In genomic region chr17:35803858-35804399, GRCm38 (mm10) we compare ENCODE assay signal across 23 mouse cellular contexts. TPM values are rescaled to one million over a fixed set of nuclear protein-coding genes. Genes with fewer than 3 reads are reported as not detected.
A peak's percentile ranks its signal among the peaks of the same experiment; 100 is the strongest.
DNase-seq lines count a peak whose midpoint lies in the region; ATAC-seq and TF ChIP-seq lines count a peak whose summit lies in the region.
"Had no signal": no experiment of that assay in that cellular context is flagged by ENCODE, and none has a peak within 500 bp of the region (broad histone marks: within the 10 kb centered on the region; RNA-seq: fewer than 3 reads in every experiment).

No protein-coding gene starts in this region.

- H3K9me3 ChIP-seq in heart, embryonic 11.5 days (replicated peaks; ENCODE audit: control insufficient read depth, low read length) = no peaks in the 10 kb centered on the region
- H3K9me3 ChIP-seq in heart, postnatal 0 days (replicated peaks; ENCODE audit: control insufficient read depth, low read length) = no peaks in the 10 kb centered on the region
- no peaks in the 10 kb centered on the region for H3K9me3 ChIP-seq in lung, embryonic 16.5 days (ENCODE audit: control insufficient read depth, low read length)
- H3K9me3 ChIP-seq in intestine, postnatal 0 days (ENCODE audit: control insufficient read depth) = no peaks in the 10 kb centered on the region
- H3K9me3 ChIP-seq: forebrain, embryonic 10.5 days; hindbrain, embryonic 10.5 days; kidney, embryonic 15.5 days; limb, embryonic 13.5 days; liver, embryonic 15.5 days had no signal

- intact Hi-C loops in heart, adult 2 months (cut with DNase I) = no loop called here

- peaks cover 2% of the 10 kb centered on the region for H3K36me3 ChIP-seq in heart, adult 2 months (ENCODE audit: control insufficient read depth, insufficient read depth, low read length)
- H3K36me3 ChIP-seq in heart, embryonic 11.5 days (ENCODE audit: control insufficient read depth, insufficient read depth, low read length) = no peaks in the 10 kb centered on the region
- no peaks in the 10 kb centered on the region for H3K36me3 ChIP-seq in heart, postnatal 0 days (replicated peaks; ENCODE audit: control insufficient read depth, insufficient read depth, low read length)
- no peaks in the 10 kb centered on the region for H3K36me3 ChIP-seq in lung, embryonic 16.5 days (ENCODE audit: control insufficient read depth, insufficient read depth, low read length)
- no peaks in the 10 kb centered on the region for H3K36me3 ChIP-seq in intestine, postnatal 0 days (ENCODE audit: control insufficient read depth, insufficient read depth)
- H3K36me3 ChIP-seq: forebrain, embryonic 10.5 days; hindbrain, embryonic 10.5 days; kidney, embryonic 15.5 days; limb, embryonic 13.5 days; liver, embryonic 15.5 days had no signal

- no peaks in the 10 kb centered on the region for H3K27me3 ChIP-seq in heart, adult 2 months (ENCODE audit: control insufficient read depth, insufficient read depth, low read length)
- no peaks in the 10 kb centered on the region for H3K27me3 ChIP-seq in heart, embryonic 11.5 days (ENCODE audit: control insufficient read depth, insufficient read depth, low read length)
- no peaks in the 10 kb centered on the region for H3K27me3 ChIP-seq in heart, postnatal 0 days (ENCODE audit: control insufficient read depth, insufficient read depth, low read length)
- no peaks in the 10 kb centered on the region for H3K27me3 ChIP-seq in lung, embryonic 16.5 days (ENCODE audit: control insufficient read depth, insufficient read depth, low read depth, low read length)
- H3K27me3 ChIP-seq in intestine, postnatal 0 days (replicated peaks; ENCODE audit: control insufficient read depth, insufficient read depth, low read length) = no peaks in the 10 kb centered on the region
- H3K27me3 ChIP-seq: kidney, embryonic 15.5 days; limb, embryonic 13.5 days; liver, embryonic 15.5 days; Patski had no signal

- no peak for TF ChIP-seq CTCF in heart, adult 2 months (IDR thresholded peaks at IDR 0.05)
- no peak for TF ChIP-seq CTCF in heart, postnatal 0 days (IDR thresholded peaks at IDR 0.05; ENCODE audit: low read depth)
- TF ChIP-seq CTCF in lung, adult 2 months (IDR thresholded peaks at IDR 0.05; ENCODE audit: insufficient read depth, low read length) = no peak
- no peak for TF ChIP-seq CTCF in intestine, postnatal 0 days (IDR thresholded peaks at IDR 0.05; ENCODE audit: low read depth)

- H3K79me2 ChIP-seq in heart, adult 2 months (replicated peaks; ENCODE audit: control insufficient read depth, insufficient read depth, low read length) = no peaks in the 10 kb centered on the region

- H3K4me3 ChIP-seq in heart, adult 2 months = no peak overlapping the region
- H3K4me3 ChIP-seq in heart, embryonic 11.5 days (ENCODE audit: low read depth, low read length) = no peak overlapping the region
- H3K4me3 ChIP-seq in heart, postnatal 0 days (ENCODE audit: low read depth, low read length) = no peak overlapping the region
- H3K4me3 ChIP-seq in lung, embryonic 16.5 days (ENCODE audit: low read length) = no peak overlapping the region
- H3K4me3 ChIP-seq in lung, adult 2 months (replicated peaks; ENCODE audit: extremely low read depth, low read depth, low read length) = no peak overlapping the region
- H3K4me3 ChIP-seq in intestine, postnatal 0 days (ENCODE audit: low read depth, low read length) = no peak overlapping the region
- H3K4me3 ChIP-seq: forebrain, embryonic 10.5 days; hindbrain, embryonic 10.5 days; kidney, embryonic 15.5 days; limb, embryonic 13.5 days; liver, embryonic 15.5 days had no signal

- H3K27ac ChIP-seq in heart, adult 2 months = peak overlapping the region; percentile 48
- no peak overlapping the region for H3K27ac ChIP-seq in heart, embryonic 11.5 days (ENCODE audit: low read depth, low read length)
- H3K27ac ChIP-seq in heart, postnatal 0 days (ENCODE audit: low read depth) = peak overlapping the region; percentile 76
- H3K27ac ChIP-seq in lung, embryonic 16.5 days (ENCODE audit: low read length) = peak overlapping the region; percentile 64
- no peak overlapping the region for H3K27ac ChIP-seq in intestine, postnatal 0 days (ENCODE audit: low read depth, low read length)
- H3K27ac ChIP-seq: hindbrain, embryonic 10.5 days; hindbrain, postnatal 0 days; kidney, embryonic 15.5 days; limb, embryonic 13.5 days; liver, embryonic 15.5 days had no signal

- WGBS in heart, adult 2 months = 35% methylated on average over 4 of the region's 4 CpGs
- 50% methylated on average over 4 of the region's 4 CpGs for whole genome bisulfite sequencing in heart, embryonic 11.5 days (ENCODE audit: insufficient replicate concordance)
- 29% methylated on average over 4 of the region's 4 CpGs for WGBS in heart, postnatal 0 days
- 53% methylated on average over 4 of the region's 4 CpGs for WGBS in lung, embryonic 16.5 days
- 61% methylated on average over 4 of the region's 4 CpGs for WGBS in lung, adult 2 months
- WGBS in intestine, postnatal 0 days = 21% methylated on average over 4 of the region's 4 CpGs

- no peak for TF ChIP-seq POLR2A in heart, adult 2 months (IDR thresholded peaks at IDR 0.05; ENCODE audit: insufficient read depth, low read depth, low read length)
- TF ChIP-seq POLR2A in lung, adult 2 months (IDR thresholded peaks at IDR 0.05; ENCODE audit: borderline replicate concordance, extremely low read depth, low read depth, low read length) = no peak

- H3K4me2 ChIP-seq in heart, embryonic 11.5 days = no peak overlapping the region
- H3K4me2 ChIP-seq in heart, postnatal 0 days (ENCODE audit: low read depth, low read length) = no peak overlapping the region
- H3K4me2 ChIP-seq in lung, embryonic 16.5 days (ENCODE audit: low read depth, low read length) = no peak overlapping the region
- no peak overlapping the region for H3K4me2 ChIP-seq in intestine, postnatal 0 days (replicated peaks; ENCODE audit: low read depth)
- H3K4me2 ChIP-seq: kidney, embryonic 15.5 days; limb, embryonic 13.5 days; liver, embryonic 15.5 days had no signal

- TF ChIP-seq EP300 in heart, adult 2 months (IDR thresholded peaks at IDR 0.05; ENCODE audit: insufficient read depth, low read depth, low read length) = no peak
- TF ChIP-seq EP300 in heart, postnatal 0 days (IDR thresholded peaks at IDR 0.05; ENCODE audit: low read depth) = no peak

- peaks cover 17% of the 10 kb centered on the region for H3K4me1 ChIP-seq in heart, adult 2 months (ENCODE audit: control insufficient read depth, insufficient read depth, low read length)
- H3K4me1 ChIP-seq in heart, embryonic 11.5 days (ENCODE audit: control insufficient read depth, insufficient read depth, low read length) = no peaks in the 10 kb centered on the region
- peaks cover 8% of the 10 kb centered on the region; the same call in 1 of the 2 replicates for H3K4me1 ChIP-seq in heart, postnatal 0 days (ENCODE audit: control insufficient read depth, insufficient read depth)
- peaks cover 12% of the 10 kb centered on the region for H3K4me1 ChIP-seq in lung, embryonic 16.5 days (replicated peaks; ENCODE audit: control insufficient read depth, insufficient read depth, low read length)
- peaks cover 19% of the 10 kb centered on the region for H3K4me1 ChIP-seq in lung, adult 2 months (ENCODE audit: control insufficient read depth, insufficient read depth, low read length)
- H3K4me1 ChIP-seq in intestine, postnatal 0 days (replicated peaks; ENCODE audit: control insufficient read depth, insufficient read depth, low read length) = no peaks in the 10 kb centered on the region
- H3K4me1 ChIP-seq: forebrain, embryonic 10.5 days; hindbrain, embryonic 10.5 days; limb, embryonic 13.5 days had no signal

- no peak overlapping the region for H3K9ac ChIP-seq in heart, adult 2 months (ENCODE audit: low read depth, low read length)
- no peak overlapping the region for H3K9ac ChIP-seq in heart, embryonic 11.5 days (ENCODE audit: low read depth, low read length)
- H3K9ac ChIP-seq in heart, postnatal 0 days (replicated peaks; ENCODE audit: low read depth, low read length) = no peak overlapping the region
- H3K9ac ChIP-seq in lung, embryonic 16.5 days (ENCODE audit: low read length) = no peak overlapping the region
- H3K9ac ChIP-seq in intestine, postnatal 0 days (ENCODE audit: low read depth, low read length) = no peak overlapping the region
- H3K9ac ChIP-seq: forebrain, postnatal 0 days; kidney, embryonic 15.5 days; limb, embryonic 13.5 days; liver, embryonic 15.5 days had no signal

- no peak for ATAC-seq in heart, embryonic 11.5 days (replicated peaks; ENCODE audit: insufficient number of reproducible peaks, low FRiP score, low TSS enrichment)
- ATAC-seq in heart, postnatal 0 days (ENCODE audit: insufficient read depth, low read depth) = no peak
- peak; percentile 63 for ATAC-seq in lung, embryonic 16.5 days (ENCODE audit: low read depth)
- peak; percentile 47; the same call in 1 of the 2 replicates for ATAC-seq in intestine, postnatal 0 days
- ATAC-seq: CD4-positive, CD25-positive, alpha-beta regulatory T cell, adult 4 months; forebrain, postnatal 0 days; hindbrain, postnatal 0 days; Patski had no signal

- DNase-seq in heart, adult 2 months = no peak
- no peak for DNase-seq in heart, postnatal 0 days (ENCODE audit: low spot score)
- no peak for DNase-seq in heart, adult 11 months
- DNase-seq in lung, adult 2 months = no peak
- DNase-seq in T-cell, adult 2 months (ENCODE audit: low spot score) = no peak
- DNase-seq: cerebellum, adult 2 months; forebrain, postnatal 0 days; gastrocnemius, postnatal 36 days; midbrain, embryonic 14.5 days; right cerebral cortex, postnatal 14 days; spleen, adult 18-20 months; thymus, postnatal 36 days had no signal

RNA-seq across cellular contexts. Expression of gene Ier3, which starts 17.6 kb away (rescaled TPM):
- total RNA-seq in heart, adult 2 months (2021) = 10 to 100 TPM; 15.6 to 37.0 TPM
- 30.9 and 33.1 TPM in 2 replicates for polyA plus RNA-seq in heart, adult 2 months (2012; rRNA removed)
- 13.2 and 17.0 TPM in 2 replicates for polyA plus RNA-seq in heart, embryonic 11.5 days (2014; fragmentation: Nextera tagmentation; extraction: Ambion mirVana)
- total RNA-seq in heart, postnatal 0 days (2014; rRNA removed; ENCODE audit: low replicate concordance) = 41.7 and 50.5 TPM in 2 replicates
- 70.7 and 79.4 TPM in 2 replicates for polyA plus RNA-seq in heart, postnatal 0 days (2015; fragmentation: Nextera tagmentation; extraction: Ambion mirVana)
- 21.9 and 31.7 TPM in 2 replicates for polyA plus RNA-seq in lung, embryonic 16.5 days (2015; fragmentation: Nextera tagmentation; extraction: Ambion mirVana)
- 133 TPM in 2 replicates for polyA plus RNA-seq in lung, adult 2 months (2012; rRNA removed)
- polyA plus RNA-seq in intestine, postnatal 0 days (2015; fragmentation: Nextera tagmentation; extraction: Ambion mirVana) = 34.6 and 36.9 TPM in 2 replicates

RNA-seq across cellular contexts. Expression of gene Flot1, which starts 19.1 kb away (rescaled TPM):
- 100 to 1,000 TPM; 133 to 148 TPM for total RNA-seq in heart, adult 2 months (2021)
- polyA plus RNA-seq in heart, adult 2 months (2012; rRNA removed) = 138 and 144 TPM in 2 replicates
- polyA plus RNA-seq in heart, embryonic 11.5 days (2014; fragmentation: Nextera tagmentation; extraction: Ambion mirVana) = 71.3 and 74.0 TPM in 2 replicates
- 161 and 163 TPM in 2 replicates for total RNA-seq in heart, postnatal 0 days (2014; rRNA removed; ENCODE audit: low replicate concordance)
- 122 and 132 TPM in 2 replicates for polyA plus RNA-seq in heart, postnatal 0 days (2015; fragmentation: Nextera tagmentation; extraction: Ambion mirVana)
- polyA plus RNA-seq in lung, embryonic 16.5 days (2015; fragmentation: Nextera tagmentation; extraction: Ambion mirVana) = 57.8 and 65.1 TPM in 2 replicates
- 81.9 and 89.7 TPM in 2 replicates for polyA plus RNA-seq in lung, adult 2 months (2012; rRNA removed)
- polyA plus RNA-seq in intestine, postnatal 0 days (2015; fragmentation: Nextera tagmentation; extraction: Ambion mirVana) = 56.4 and 57.8 TPM in 2 replicates

RNA-seq across cellular contexts. Expression of gene Tubb5, which starts 34.2 kb away (rescaled TPM):
- total RNA-seq in heart, adult 2 months (2021) = 10 to 100 TPM; 83.0 to 90.1 TPM
- 108 and 134 TPM in 2 replicates for polyA plus RNA-seq in heart, adult 2 months (2012; rRNA removed)
- 855 and 931 TPM in 2 replicates for polyA plus RNA-seq in heart, embryonic 11.5 days (2014; fragmentation: Nextera tagmentation; extraction: Ambion mirVana)
- total RNA-seq in heart, postnatal 0 days (2014; rRNA removed; ENCODE audit: low replicate concordance) = 1,043 and 1,325 TPM in 2 replicates
- polyA plus RNA-seq in heart, postnatal 0 days (2015; fragmentation: Nextera tagmentation; extraction: Ambion mirVana) = 259 and 267 TPM in 2 replicates
- polyA plus RNA-seq in lung, embryonic 16.5 days (2015; fragmentation: Nextera tagmentation; extraction: Ambion mirVana) = 877 and 940 TPM in 2 replicates
- polyA plus RNA-seq in lung, adult 2 months (2012; rRNA removed) = 258 and 298 TPM in 2 replicates
- 233 and 240 TPM in 2 replicates for polyA plus RNA-seq in intestine, postnatal 0 days (2015; fragmentation: Nextera tagmentation; extraction: Ambion mirVana)

RNA-seq across cellular contexts. Expression of gene Mdc1, which starts 37.4 kb away (rescaled TPM):
- total RNA-seq in heart, adult 2 months (2021) = 10 to 100 TPM; 13.2 to 13.3 TPM
- 4.2 and 8.3 TPM in 2 replicates for polyA plus RNA-seq in heart, adult 2 months (2012; rRNA removed)
- polyA plus RNA-seq in heart, embryonic 11.5 days (2014; fragmentation: Nextera tagmentation; extraction: Ambion mirVana) = 19.0 and 19.5 TPM in 2 replicates
- 5.4 and 25.0 TPM in 2 replicates for total RNA-seq in heart, postnatal 0 days (2014; rRNA removed; ENCODE audit: low replicate concordance)
- 2.3 and 3.0 TPM in 2 replicates for polyA plus RNA-seq in heart, postnatal 0 days (2015; fragmentation: Nextera tagmentation; extraction: Ambion mirVana)
- 20.6 and 22.3 TPM in 2 replicates for polyA plus RNA-seq in lung, embryonic 16.5 days (2015; fragmentation: Nextera tagmentation; extraction: Ambion mirVana)
- 6.8 and 8.2 TPM in 2 replicates for polyA plus RNA-seq in lung, adult 2 months (2012; rRNA removed)
- polyA plus RNA-seq in intestine, postnatal 0 days (2015; fragmentation: Nextera tagmentation; extraction: Ambion mirVana) = 2.3 and 2.7 TPM in 2 replicates

RNA-seq across cellular contexts. Expression of gene Nrm, which starts 57.2 kb away (rescaled TPM):
- total RNA-seq in heart, adult 2 months (2021) = 1 to 10 TPM; 1.8 TPM
- 5.3 and 5.6 TPM in 2 replicates for polyA plus RNA-seq in heart, adult 2 months (2012; rRNA removed)
- 44.5 and 48.1 TPM in 2 replicates for polyA plus RNA-seq in heart, embryonic 11.5 days (2014; fragmentation: Nextera tagmentation; extraction: Ambion mirVana)
- 16.1 and 36.2 TPM in 2 replicates for total RNA-seq in heart, postnatal 0 days (2014; rRNA removed; ENCODE audit: low replicate concordance)
- 18.0 and 21.6 TPM in 2 replicates for polyA plus RNA-seq in heart, postnatal 0 days (2015; fragmentation: Nextera tagmentation; extraction: Ambion mirVana)
- polyA plus RNA-seq in lung, embryonic 16.5 days (2015; fragmentation: Nextera tagmentation; extraction: Ambion mirVana) = 65.6 and 67.9 TPM in 2 replicates
- 16.5 and 26.2 TPM in 2 replicates for polyA plus RNA-seq in lung, adult 2 months (2012; rRNA removed)
- 19.8 and 20.6 TPM in 2 replicates for polyA plus RNA-seq in intestine, postnatal 0 days (2015; fragmentation: Nextera tagmentation; extraction: Ambion mirVana)

Comparison
In these comparisons a context has a peak if more than half of its experiments do, and no peak if none do; other contexts are left out.
1. H3K27ac ChIP-seq: peak in heart, adult 2 months (single experiment), heart, postnatal 0 days (single experiment) and lung, embryonic 16.5 days (single experiment); none in heart, embryonic 11.5 days (single experiment) and intestine, postnatal 0 days (single experiment).
2. ATAC-seq: peak in lung, embryonic 16.5 days (single experiment) and intestine, postnatal 0 days (single experiment); none in heart, embryonic 11.5 days (single experiment) and heart, postnatal 0 days (single experiment).